Mouse (Mus musculus) ovary, adult 10 weeks (tissue): ENCODE results near the gene Tada1. TPM values are rescaled to one million over a fixed set of nuclear protein-coding genes. Genes with fewer than 3 reads are reported as not detected.

Experiments
- polyA plus RNA-seq: library from polyadenylated mRNA; stranded (reverse); fragments of 350-450 nt; fragmentation: Illumina TruSeq; extraction: RNeasy Lipid Tissue Mini Kit (QIAGEN cat#74804); gene quantifications from one replicate; pipeline ENCODE4 v1.2.3, GENCODE M21; 2014

Tada1 gene
- 28.8 TPM for polyA plus RNA-seq

GRCm38 (mm10) chr1:166379013-166379629, at the start of gene Tada1:
Tada1 (plus strand) TSS chr1:166379097.

GRCm38 (mm10) chr1:166409701-166410220, 30.9 kb downstream of the Tada1 start, which contains the start of gene Pogk:
Pogk (minus strand) TSS chr1:166409863.

Other genes starting within 250 kb of the Tada1 start
- not detected for gene Gpa33, start 248.9 kb upstream of the Tada1 start, polyA plus RNA-seq
- gene Mael, start 140.3 kb upstream of the Tada1 start, polyA plus RNA-seq = 8.9 TPM
- 36.3 TPM for gene Ildr2, start 125.0 kb upstream of the Tada1 start, polyA plus RNA-seq
- gene Pogk, start 30.8 kb downstream of the Tada1 start, polyA plus RNA-seq = 32.9 TPM
- gene Gm4846, start 118.5 kb downstream of the Tada1 start, polyA plus RNA-seq = not detected